Mouse (Mus musculus) natural killer cell, adult 2 months (primary cell): Measurements from ENCODE around the gene Pole3.
"Not testable (repeated sequence)": the region's sequence is repeated elsewhere in the genome, so short reads cannot be mapped to it uniquely, and the experiment has no call there.

Experiments
- DNase-seq, 2 experiments: peaks; one replicate each; pipeline ENCODE4 v3.0.0; 2022; ENCODE audit warnings: low spot score in 2 of 2

Pole3 gene

GRCm38 (mm10) chr4:62487914-62488313, 37.0 kb downstream of the Pole3 start:
- DNase-seq = no peak

- DNase-seq = no peak
These were observed 37.7 kb downstream of the Pole3 start for GRCm38 (mm10) chr4:62487172-62487571.

DNA sequence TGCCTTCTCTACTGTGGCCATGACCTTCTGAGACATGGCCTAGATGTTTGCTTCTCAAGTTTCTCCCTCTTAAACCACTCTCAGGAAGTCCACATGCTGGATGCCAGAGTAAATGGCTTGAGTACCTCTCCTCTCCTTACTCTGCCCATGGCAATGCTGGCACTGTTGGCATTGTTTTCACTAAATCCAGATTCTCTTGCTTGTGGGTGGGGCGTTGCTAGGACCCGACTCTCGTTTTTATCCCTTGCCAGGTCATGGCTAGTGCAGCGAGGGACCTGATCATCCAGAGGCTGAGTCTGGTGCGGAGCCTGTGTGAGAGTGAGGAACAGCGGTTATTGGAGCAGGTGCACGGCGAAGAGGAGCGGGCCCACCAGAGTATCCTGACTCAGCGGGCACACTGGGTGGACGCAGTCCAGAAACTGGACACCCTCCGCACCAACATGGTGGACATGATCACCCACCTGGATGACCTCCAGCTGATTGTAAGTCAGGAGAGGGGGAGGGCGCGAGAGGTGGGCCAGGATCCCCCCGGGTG, 38.6 kb downstream of the Pole3 start:
- no peak for DNase-seq

DNA sequence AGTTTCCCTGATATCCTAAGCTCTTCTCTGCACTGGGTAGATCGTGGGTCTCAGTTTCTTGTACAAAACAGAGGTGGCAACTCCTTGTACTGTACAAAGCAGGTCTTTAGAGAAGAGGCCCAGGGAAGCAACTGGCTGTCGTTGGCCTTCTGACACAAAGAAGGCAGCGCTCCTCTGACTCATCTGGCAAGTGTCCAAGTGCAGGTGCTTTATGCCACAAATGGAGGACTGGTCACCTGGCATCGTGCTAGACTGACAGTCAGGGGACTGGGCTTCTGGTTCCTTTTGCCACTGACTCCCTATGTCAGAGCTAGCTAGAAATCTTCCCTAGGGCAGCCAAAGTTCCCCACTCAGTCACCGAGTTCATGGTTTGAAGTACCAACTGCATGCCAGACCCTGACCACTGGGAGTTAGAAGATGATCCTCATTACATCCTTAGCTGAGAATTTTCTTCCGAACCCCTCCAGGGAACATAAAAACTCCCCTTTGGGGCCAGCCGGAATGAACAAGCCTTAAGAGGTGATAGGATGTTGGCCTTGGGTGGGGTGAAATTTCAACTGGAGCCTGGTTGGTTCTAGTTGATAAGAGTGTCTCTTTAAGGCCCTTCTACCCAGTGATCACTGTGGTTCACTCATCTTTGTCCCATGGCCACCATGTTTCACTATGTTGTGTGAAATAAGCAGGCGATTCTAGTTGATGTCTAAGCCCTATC, 39.3 kb downstream of the Pole3 start:
- DNase-seq = no peak

DNA sequence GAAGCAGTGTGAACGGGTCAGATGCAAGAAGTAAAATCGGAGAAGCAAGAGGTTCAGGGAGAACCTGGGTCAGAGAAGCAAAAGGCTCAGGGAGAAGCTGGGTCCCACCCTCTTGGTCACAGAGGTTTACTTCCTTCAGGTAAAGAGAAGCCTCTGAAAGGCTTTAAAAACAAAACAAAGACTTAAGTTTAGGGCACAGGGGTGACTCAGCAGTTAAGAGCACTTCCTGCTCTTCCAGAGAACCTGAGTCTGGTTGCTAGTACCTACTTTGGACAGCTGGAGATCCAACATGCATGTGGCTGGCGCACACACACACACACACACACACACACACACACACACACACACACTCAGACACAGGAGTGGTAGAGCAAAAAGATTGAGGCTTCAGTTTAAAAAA, 39.9 kb downstream of the Pole3 start:
- DNase-seq = no peak

- peak; percentile 76 to 84 for DNase-seq
These were observed 43.9 kb downstream of the Pole3 start for GRCm38 (mm10) chr4:62480709-62481605.

DNA sequence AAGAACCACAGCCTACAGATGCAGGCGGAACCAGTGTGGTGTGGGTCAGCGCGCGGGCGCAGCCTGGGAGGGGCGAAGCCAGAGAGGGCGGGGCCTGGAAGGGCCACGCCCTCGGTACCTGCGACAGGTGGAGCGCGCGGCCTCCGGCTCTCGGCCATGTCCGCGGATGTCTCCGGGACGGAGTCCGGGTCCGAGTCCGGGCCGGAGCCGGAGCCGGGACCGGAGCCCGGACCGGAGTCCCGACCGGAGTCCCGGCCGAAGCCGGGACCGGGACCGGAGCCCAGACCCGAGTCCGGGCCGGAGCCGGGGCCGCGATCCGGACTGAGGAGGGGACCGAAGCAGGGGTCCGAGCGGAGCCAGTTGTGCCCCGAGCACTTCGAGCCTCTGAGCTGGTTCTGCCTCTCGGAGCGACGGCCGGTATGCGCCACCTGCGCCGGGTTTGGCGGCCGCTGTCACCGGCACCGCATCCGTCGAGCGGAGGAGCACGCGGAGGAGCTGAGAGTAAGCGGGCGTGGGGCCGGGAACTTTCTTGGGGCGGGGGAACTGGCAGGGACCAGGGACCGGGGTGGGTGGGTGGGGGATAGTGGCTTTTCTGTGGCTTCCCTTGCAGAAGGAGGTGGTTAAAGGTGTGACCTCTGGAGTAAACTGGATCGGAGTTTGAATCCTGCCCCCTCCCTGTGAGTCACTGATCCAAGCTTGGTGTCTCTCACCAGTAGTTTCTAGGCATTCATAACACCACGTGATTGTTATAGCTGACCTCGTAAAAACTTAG, 44.7 kb downstream of the Pole3 start, which contains the start of gene Bspry:
Gene Bspry, plus strand, starts transcription at position 117 of the 772 bp plus-strand sequence.
- peak; percentile 60 to 69 for DNase-seq

DNA sequence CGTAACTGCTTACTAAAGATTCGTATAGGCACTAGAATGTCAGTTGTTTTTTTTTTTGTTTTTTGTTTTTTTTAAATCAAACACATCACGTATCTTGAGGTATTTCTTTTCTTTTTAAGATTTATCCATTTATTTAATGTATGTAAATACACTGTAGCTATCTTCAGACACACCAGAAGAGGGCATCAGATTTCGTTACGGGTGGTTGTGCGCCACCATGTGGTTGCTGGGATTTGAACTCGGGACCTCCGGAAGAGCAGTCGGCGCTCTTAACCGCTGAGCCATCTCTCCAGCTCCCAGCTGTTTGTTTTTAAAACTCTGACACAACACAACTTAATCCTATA, 45.3 kb downstream of the Pole3 start:
- not testable (repeated sequence) for DNase-seq

- no peak for DNase-seq
These were observed 47.2 kb downstream of the Pole3 start for GRCm38 (mm10) chr4:62477542-62478244.

- DNase-seq = peak; percentile 15 to 36
These were observed 49.1 kb downstream of the Pole3 start for GRCm38 (mm10) chr4:62475793-62476192.

DNA sequence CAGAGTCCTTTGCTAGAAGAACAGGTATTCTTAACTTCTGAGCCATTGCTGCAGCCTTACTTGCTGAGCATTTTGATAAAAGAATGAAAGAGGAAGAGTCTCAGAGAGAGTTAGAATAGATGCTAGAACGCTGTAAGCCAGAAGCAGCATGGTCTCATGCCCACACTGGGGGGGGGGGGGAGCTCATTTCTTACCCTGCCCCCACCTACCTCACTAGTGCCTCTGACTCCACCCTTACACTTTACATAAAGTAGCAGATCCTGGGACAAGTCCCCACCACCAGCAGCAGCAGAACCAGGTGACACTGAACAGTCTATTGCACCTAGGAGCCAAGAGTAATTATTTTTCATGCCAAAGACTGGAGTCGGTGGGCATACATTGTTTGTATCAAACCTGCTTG, 49.7 kb downstream of the Pole3 start:
- no peak for DNase-seq
